Mouse (Mus musculus): Measurements from ENCODE around the gene Mmd. TPM values are rescaled to one million over a fixed set of nuclear protein-coding genes. Genes with fewer than 3 reads are reported as not detected.
A peak's percentile ranks its signal among the peaks of the same experiment; 100 is the strongest.

The Mmd gene
- polyA plus RNA-seq, 1 experiment from 2014 or later, result 55.9 TPM

GRCm38 (mm10) chr11:90235221-90235620 lies 14.0 kb upstream of the Mmd start:
- Histone ChIP-seq H3K27ac (no peak overlapping the region), H3K27me3 (ENCODE audit: insufficient read depth, poor library complexity, severe bottlenecking) (no peaks in the 10 kb centered on the region), H3K4me3 (no peak overlapping the region), H3K9me3 (no peaks in the 10 kb centered on the region), H3K36me3 (no peaks in the 10 kb centered on the region), H3K4me1 (replicated peaks) (peaks cover 14% of the 10 kb centered on the region)
- 91% methylated on average over 5 of the region's 5 CpGs for WGBS
- DNase-seq (ENCODE audit: low spot score), result no peak

GRCm38 (mm10) chr11:90237616-90238015 lies 11.6 kb upstream of the Mmd start:
- Histone ChIP-seq H3K4me3 (no peak overlapping the region), H3K36me3 (no peaks in the 10 kb centered on the region), H3K27ac (no peak overlapping the region), H3K4me1 (replicated peaks) (peaks cover 17% of the 10 kb centered on the region), H3K27me3 (ENCODE audit: insufficient read depth, poor library complexity, severe bottlenecking) (no peaks in the 10 kb centered on the region), H3K9me3 (no peaks in the 10 kb centered on the region)
- WGBS, result 49% methylated on average over 5 of the region's 5 CpGs
- DNase-seq (ENCODE audit: low spot score), result peak; percentile 20

- Histone ChIP-seq H3K4me3 (no peak overlapping the region), H3K4me1 (replicated peaks) (peaks cover 17% of the 10 kb centered on the region), H3K36me3 (no peaks in the 10 kb centered on the region), H3K9me3 (no peaks in the 10 kb centered on the region), H3K27me3 (ENCODE audit: insufficient read depth, poor library complexity, severe bottlenecking) (no peaks in the 10 kb centered on the region), H3K27ac (no peak overlapping the region)
- WGBS, result 26% methylated on average over 2 of the region's 2 CpGs
- DNase-seq (ENCODE audit: low spot score), result no peak
These were observed 10.6 kb upstream of the Mmd start for GRCm38 (mm10) chr11:90238657-90239056.

- Histone ChIP-seq H3K27ac (no peak overlapping the region), H3K4me1 (replicated peaks) (peaks cover 17% of the 10 kb centered on the region), H3K27me3 (ENCODE audit: insufficient read depth, poor library complexity, severe bottlenecking) (no peaks in the 10 kb centered on the region), H3K36me3 (no peaks in the 10 kb centered on the region), H3K9me3 (no peaks in the 10 kb centered on the region), H3K4me3 (no peak overlapping the region)
- DNase-seq (ENCODE audit: low spot score), result no peak
- WGBS, result 18% methylated on average over 6 of the region's 6 CpGs
These were observed 8.5 kb upstream of the Mmd start for GRCm38 (mm10) chr11:90240652-90241330.

- Histone ChIP-seq H3K4me1 (replicated peaks) (peaks cover 17% of the 10 kb centered on the region), H3K27me3 (ENCODE audit: insufficient read depth, poor library complexity, severe bottlenecking) (no peaks in the 10 kb centered on the region)
- 88% methylated on average over 2 of the region's 2 CpGs for WGBS
These were observed 7.4 kb upstream of the Mmd start for GRCm38 (mm10) chr11:90241874-90242273.

GRCm38 (mm10) chr11:90243300-90243699 lies 6.0 kb upstream of the Mmd start:
- Histone ChIP-seq H3K9me3 (no peaks in the 10 kb centered on the region), H3K36me3 (no peaks in the 10 kb centered on the region), H3K27ac (no peak overlapping the region), H3K4me3 (no peak overlapping the region), H3K4me1 (replicated peaks) (peaks cover 11% of the 10 kb centered on the region), H3K27me3 (ENCODE audit: insufficient read depth, poor library complexity, severe bottlenecking) (no peaks in the 10 kb centered on the region)
- 90% methylated on average over 2 of the region's 2 CpGs for WGBS
- DNase-seq (ENCODE audit: low spot score), result no peak

More at GRCm38 (mm10) chr11:90241874-90242273, 7.4 kb upstream of the Mmd start:
- DNase-seq (ENCODE audit: low spot score), result no peak
- Histone ChIP-seq H3K9me3 (no peaks in the 10 kb centered on the region), H3K36me3 (no peaks in the 10 kb centered on the region), H3K4me3 (no peak overlapping the region), H3K27ac (no peak overlapping the region)

GRCm38 (mm10) chr11:90245630-90246029 lies 3.6 kb upstream of the Mmd start:
- no peak overlapping the region for H3K4me3 ChIP-seq
- no peak for DNase-seq (ENCODE audit: low spot score)
- no peaks in the 10 kb centered on the region for H3K36me3 ChIP-seq
- peaks cover 25% of the 10 kb centered on the region for H3K4me1 ChIP-seq (replicated peaks)
- H3K27ac ChIP-seq, result no peak overlapping the region
- H3K27me3 ChIP-seq (ENCODE audit: insufficient read depth, poor library complexity, severe bottlenecking), result no peaks in the 10 kb centered on the region
- H3K9me3 ChIP-seq, result no peaks in the 10 kb centered on the region
- WGBS, result 83% methylated on average over 6 of the region's 6 CpGs

- no peak for DNase-seq (ENCODE audit: low spot score)
- no peak overlapping the region for H3K4me3 ChIP-seq
- no peaks in the 10 kb centered on the region for H3K9me3 ChIP-seq
- H3K4me1 ChIP-seq (replicated peaks), result peaks cover 25% of the 10 kb centered on the region
- no peaks in the 10 kb centered on the region for H3K36me3 ChIP-seq
- no peaks in the 10 kb centered on the region for H3K27me3 ChIP-seq (ENCODE audit: insufficient read depth, poor library complexity, severe bottlenecking)
- WGBS, result 87% methylated on average over 4 of the region's 4 CpGs
- no peak overlapping the region for H3K27ac ChIP-seq
These were observed 2.6 kb upstream of the Mmd start for GRCm38 (mm10) chr11:90246676-90247075.

- peaks cover 2% of the 10 kb centered on the region; the same call in 1 of the 2 replicates for H3K36me3 ChIP-seq
- H3K4me1 ChIP-seq (replicated peaks), result peaks cover 33% of the 10 kb centered on the region
- H3K27ac ChIP-seq, result no peak overlapping the region
- H3K9me3 ChIP-seq, result no peaks in the 10 kb centered on the region
- H3K27me3 ChIP-seq (ENCODE audit: insufficient read depth, poor library complexity, severe bottlenecking), result no peaks in the 10 kb centered on the region
- H3K4me3 ChIP-seq, result no peak overlapping the region
- DNase-seq (ENCODE audit: low spot score), result no peak
- WGBS, result 68% methylated on average over 4 of the region's 4 CpGs
These were observed 1.5 kb upstream of the Mmd start for GRCm38 (mm10) chr11:90247793-90248192.

- peak overlapping the region; percentile 88 for H3K4me3 ChIP-seq
- peak overlapping the region; percentile 97 for H3K27ac ChIP-seq
- DNase-seq (ENCODE audit: low spot score), result no peak
- H3K4me1 ChIP-seq (replicated peaks), result peaks cover 33% of the 10 kb centered on the region
- H3K27me3 ChIP-seq (ENCODE audit: insufficient read depth, poor library complexity, severe bottlenecking), result no peaks in the 10 kb centered on the region
- WGBS, result under 1% methylated on average over 22 of the region's 22 CpGs
- no peaks in the 10 kb centered on the region for H3K9me3 ChIP-seq
- peaks cover 6% of the 10 kb centered on the region; the same call in 1 of the 2 replicates for H3K36me3 ChIP-seq
These were observed 465 bp downstream of the Mmd start for GRCm38 (mm10) chr11:90249701-90250141.

GRCm38 (mm10) chr11:90250189-90250588 lies 933 bp downstream of the Mmd start:
- Histone ChIP-seq H3K27me3 (ENCODE audit: insufficient read depth, poor library complexity, severe bottlenecking) (no peaks in the 10 kb centered on the region), H3K27ac (peak overlapping the region; percentile 97), H3K9me3 (no peaks in the 10 kb centered on the region), H3K4me3 (peak overlapping the region; percentile 88), H3K36me3 (peaks cover 6% of the 10 kb centered on the region; the same call in 1 of the 2 replicates), H3K4me1 (replicated peaks) (peaks cover 33% of the 10 kb centered on the region)
- DNase-seq (ENCODE audit: low spot score), result no peak
- 2% methylated on average over 9 of the region's 9 CpGs for WGBS

- no peak for DNase-seq (ENCODE audit: low spot score)
- peaks cover 33% of the 10 kb centered on the region for H3K4me1 ChIP-seq (replicated peaks)
- H3K27ac ChIP-seq, result peak overlapping the region; percentile 97
- no peaks in the 10 kb centered on the region for H3K27me3 ChIP-seq (ENCODE audit: insufficient read depth, poor library complexity, severe bottlenecking)
- H3K9me3 ChIP-seq, result no peaks in the 10 kb centered on the region
- H3K36me3 ChIP-seq, result peaks cover 6% of the 10 kb centered on the region; the same call in 1 of the 2 replicates
- H3K4me3 ChIP-seq, result peak overlapping the region; percentile 88
- 82% methylated on average over 7 of the region's 7 CpGs for WGBS
These were observed 1.5 kb downstream of the Mmd start for GRCm38 (mm10) chr11:90250730-90251129.

GRCm38 (mm10) chr11:90251923-90252322 lies 2.7 kb downstream of the Mmd start:
- H3K27me3 ChIP-seq (ENCODE audit: insufficient read depth, poor library complexity, severe bottlenecking), result no peaks in the 10 kb centered on the region
- H3K36me3 ChIP-seq, result peaks cover 7% of the 10 kb centered on the region; the same call in 1 of the 2 replicates
- H3K4me1 ChIP-seq (replicated peaks), result peaks cover 33% of the 10 kb centered on the region
- DNase-seq (ENCODE audit: low spot score), result no peak
- no peak overlapping the region for H3K27ac ChIP-seq
- no peaks in the 10 kb centered on the region for H3K9me3 ChIP-seq
- WGBS, result 52% methylated on average over 2 of the region's 2 CpGs
- no peak overlapping the region for H3K4me3 ChIP-seq
